In the genomic region with DNA sequence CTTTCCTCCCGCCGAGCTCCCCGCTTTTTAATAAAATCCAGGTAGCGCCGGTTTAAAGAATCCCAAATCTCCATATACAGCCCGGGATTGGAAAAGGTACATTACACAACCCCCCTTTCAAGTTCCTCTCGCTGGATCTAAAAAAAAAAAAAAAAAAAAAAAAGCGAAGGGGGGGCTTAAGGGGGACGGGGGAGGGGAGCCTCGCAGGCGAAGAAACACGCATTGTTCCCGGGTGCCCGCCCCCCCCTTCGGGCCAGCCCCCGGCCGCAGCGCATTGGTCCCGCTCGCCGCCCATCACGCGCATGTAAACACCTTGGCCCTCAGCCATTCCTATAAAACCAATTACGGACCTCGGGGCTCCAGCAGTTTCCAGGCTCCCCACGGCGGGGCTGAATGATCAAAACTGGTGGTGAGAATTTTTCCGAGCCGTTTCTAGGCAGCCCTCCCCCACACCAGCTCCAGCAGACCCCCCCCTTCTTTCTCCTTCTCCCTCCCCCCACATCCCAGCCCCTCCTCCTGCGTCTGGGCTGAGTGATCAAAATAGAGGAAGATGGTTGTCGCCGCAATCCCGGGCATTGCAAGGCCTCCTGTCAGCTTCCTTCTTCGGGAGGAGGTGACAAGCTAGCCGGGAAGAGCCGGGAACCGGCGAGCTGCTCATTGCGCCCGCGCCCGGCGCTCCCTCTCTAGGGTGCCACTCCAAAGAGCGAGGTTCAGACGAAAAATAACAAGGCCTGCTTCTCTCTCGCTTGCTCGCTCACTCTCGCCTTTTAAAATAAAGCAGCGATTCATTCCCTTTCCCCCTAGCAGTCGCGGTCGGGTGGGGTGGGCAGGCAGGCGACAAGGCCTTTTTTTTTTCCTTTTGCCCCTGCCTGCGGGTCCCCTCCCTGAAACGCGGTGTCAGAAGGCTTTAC, we compare ENCODE assay signal across 8 mouse cellular contexts. TPM values are rescaled to one million over a fixed set of nuclear protein-coding genes. Genes with fewer than 3 reads are reported as not detected.
DNase-seq lines count a peak whose midpoint lies in the region; ATAC-seq and TF ChIP-seq lines count a peak whose summit lies in the region.

A gene (minus strand): TSS at position 139 of the 911 bp plus-strand sequence.

- H3K4me3 ChIP-seq in ES-Bruce4 (ENCODE audit: low read depth, low read length) = peak within 1 kb of the TSS; percentile 67
- peak within 1 kb of the TSS; percentile 83 for H3K4me3 ChIP-seq in forebrain, postnatal 0 days (ENCODE audit: low read depth, low read length)
- peak within 1 kb of the TSS; percentile 99 for H3K4me3 ChIP-seq in layer of hippocampus, adult 2 months
- H3K4me3 ChIP-seq in lung, adult 2 months (replicated peaks; ENCODE audit: extremely low read depth, low read depth, low read length) = peak within 1 kb of the TSS; percentile 95
- H3K4me3 ChIP-seq in thymus, adult 2 months (ENCODE audit: control insufficient read depth, insufficient read depth, low read length) = peak within 1 kb of the TSS; percentile 52

- H3K36me3 ChIP-seq in ES-Bruce4 (ENCODE audit: control insufficient read depth, insufficient read depth, low read length, poor library complexity, severe bottlenecking) = no peaks in the 10 kb centered on the region
- no peaks in the 10 kb centered on the region; the same call in 1 of the 2 replicates for H3K36me3 ChIP-seq in forebrain, postnatal 0 days (ENCODE audit: insufficient read depth)
- H3K36me3 ChIP-seq in thymus, adult 2 months (ENCODE audit: control insufficient read depth, insufficient read depth, low read length) = no peaks in the 10 kb centered on the region

- peak; percentile 97 to 100 for DNase-seq in cerebellum, adult 18-20 months
- DNase-seq in forebrain, postnatal 0 days = peak; percentile 100
- DNase-seq in heart, postnatal 36 days = peak; percentile 99 to 100
- peak; percentile 99 to 100 for DNase-seq in layer of hippocampus, adult 2 months (ENCODE audit: low spot score in 2 of 2)
- DNase-seq in lung, adult 2 months = peak; percentile 98
- peak; percentile 46 for DNase-seq in thymus, adult 2 months

- H3K4me2 ChIP-seq in forebrain, postnatal 0 days (ENCODE audit: low read depth) = peak within 1 kb of the TSS; percentile 93

- peaks cover 25% of the 10 kb centered on the region for H3K27me3 ChIP-seq in ES-Bruce4 (ENCODE audit: control insufficient read depth, insufficient read depth, low read length, poor library complexity, severe bottlenecking)
- H3K27me3 ChIP-seq in forebrain, postnatal 0 days (ENCODE audit: insufficient read depth, low read length) = no peaks in the 10 kb centered on the region
- peaks cover 46% of the 10 kb centered on the region for H3K27me3 ChIP-seq in thymus, adult 2 months (ENCODE audit: control insufficient read depth, insufficient read depth, low read length)

- no peaks in the 10 kb centered on the region for H3K9me3 ChIP-seq in ES-Bruce4 (replicated peaks; ENCODE audit: control insufficient read depth, insufficient read depth, low read length, poor library complexity, severe bottlenecking)
- no peaks in the 10 kb centered on the region for H3K9me3 ChIP-seq in forebrain, postnatal 0 days (ENCODE audit: low read length)

- intact Hi-C loops in heart, postnatal 36 days (cut with DNase I) = loop anchor here (2.0 to 10.0 kb wide), 2 partner anchors 87 to 707 kb away; a partner anchor contains a TSS

- TF ChIP-seq POLR2A in ES-Bruce4 (IDR thresholded peaks at IDR 0.05; ENCODE audit: insufficient read depth, low read length) = no peak
- peak; percentile 94 for TF ChIP-seq POLR2A in lung, adult 2 months (IDR thresholded peaks at IDR 0.05; ENCODE audit: borderline replicate concordance, extremely low read depth, low read depth, low read length)
- no peak for TF ChIP-seq POLR2A in thymus, adult 2 months (IDR thresholded peaks at IDR 0.05; ENCODE audit: control insufficient read depth, extremely low read depth, insufficient read depth, low read length, poor library complexity)

- ATAC-seq in forebrain, postnatal 0 days = peak; percentile 68
- ATAC-seq in neutrophil, adult 5-6 weeks (ENCODE audit: extremely low read depth, insufficient number of reproducible peaks, low FRiP score, poor library complexity, severe bottlenecking) = peak; percentile 65

- H3K9ac ChIP-seq in ES-Bruce4 (ENCODE audit: low read depth, poor library complexity, severe bottlenecking) = peak within 1 kb of the TSS; percentile 83
- peak within 1 kb of the TSS; percentile 100 for H3K9ac ChIP-seq in forebrain, postnatal 0 days

- no peak for TF ChIP-seq CTCF in ES-Bruce4 (IDR thresholded peaks at IDR 0.05; ENCODE audit: low read depth, low read length)
- TF ChIP-seq CTCF in forebrain, postnatal 0 days (IDR thresholded peaks at IDR 0.05; ENCODE audit: low read depth) = no peak; the same call in 1 of the 2 replicates
- no peak for TF ChIP-seq CTCF in layer of hippocampus, adult 2 months (conservative IDR thresholded peaks at IDR 0.05)
- TF ChIP-seq CTCF in lung, adult 2 months (IDR thresholded peaks at IDR 0.05; ENCODE audit: insufficient read depth, low read length) = no peak
- TF ChIP-seq CTCF in thymus, adult 2 months (IDR thresholded peaks at IDR 0.05; ENCODE audit: borderline replicate concordance, control insufficient read depth, extremely low read depth, insufficient read depth, low read length, poor library complexity) = no peak

- WGBS in forebrain, postnatal 0 days = 2% methylated on average over 55 of the region's 56 CpGs
- under 1% methylated on average over 52 of the region's 56 CpGs for WGBS in lung, adult 2 months
- under 1% methylated on average over 55 of the region's 56 CpGs for WGBS in thymus, adult 2 months

- H3K27ac ChIP-seq in ES-Bruce4 (ENCODE audit: insufficient read depth, low read length) = no peak within 1 kb of the TSS
- peak within 1 kb of the TSS; percentile 100 for H3K27ac ChIP-seq in forebrain, postnatal 0 days (ENCODE audit: low read depth, low read length)
- H3K27ac ChIP-seq in layer of hippocampus, adult 2 months = peak within 1 kb of the TSS; percentile 100
- H3K27ac ChIP-seq in thymus, adult 2 months (ENCODE audit: control insufficient read depth, insufficient read depth, low read length) = peak within 1 kb of the TSS; percentile 60; the same call in 1 of the 2 replicates

- TF ChIP-seq EP300 in ES-Bruce4 (IDR thresholded peaks at IDR 0.05; ENCODE audit: insufficient read depth, low read depth, low read length) = peak; percentile 72; the same call in 1 of the 2 replicates

- no peaks in the 10 kb centered on the region for H3K4me1 ChIP-seq in ES-Bruce4 (ENCODE audit: control insufficient read depth, insufficient read depth, low read length)
- no peaks in the 10 kb centered on the region; the same call in 1 of the 2 replicates for H3K4me1 ChIP-seq in forebrain, postnatal 0 days (ENCODE audit: insufficient read depth)
- H3K4me1 ChIP-seq in lung, adult 2 months (ENCODE audit: control insufficient read depth, insufficient read depth, low read length) = peaks cover 10% of the 10 kb centered on the region
- H3K4me1 ChIP-seq in thymus, adult 2 months (replicated peaks; ENCODE audit: control insufficient read depth, insufficient read depth, low read length) = peaks cover 18% of the 10 kb centered on the region

RNA-seq across cellular contexts. Expression of the gene that starts here (rescaled TPM):
- polyA plus RNA-seq in ES-Bruce4 (2011; ENCODE audit: insufficient read depth, insufficient read length, low read depth, missing spikeins) = 13.9 and 20.2 TPM in 2 replicates
- total RNA-seq in forebrain, postnatal 0 days (2014; rRNA removed) = 99.7 and 116 TPM in 2 replicates
- 14.9 and 23.4 TPM in 2 replicates for polyA plus RNA-seq in forebrain, postnatal 0 days (2015; fragmentation: Nextera tagmentation; extraction: Ambion mirVana)
- 10 to 100 TPM; 55.4 to 62.3 TPM for total RNA-seq in heart, postnatal 36 days (2021)
- total RNA-seq in layer of hippocampus, adult 2 months (2021) = 100 to 1,000 TPM; 142 to 143 TPM
- polyA plus RNA-seq in lung, adult 2 months (2012; rRNA removed) = 60.1 and 87.1 TPM in 2 replicates
- total RNA-seq in neutrophil, adult 5-6 weeks (2017) = 53.8 and 57.5 TPM in 2 replicates
- 48.6 and 56.9 TPM in 2 replicates for polyA plus RNA-seq in thymus, adult 2 months (2012; rRNA removed)

Comparison
In these comparisons a context has a peak if more than half of its experiments do, and no peak if none do; other contexts are left out.
1. DNase-seq: peak in every context shown above with its lines; median percentile 100 in forebrain, postnatal 0 days; 100 in heart, postnatal 36 days; 100 in layer of hippocampus, adult 2 months; 98 in cerebellum, adult 18-20 months; 98 in lung, adult 2 months; 46 in thymus, adult 2 months.